Mouse (Mus musculus): ENCODE data around the gene Kdm5a. TPM values are rescaled to one million over a fixed set of nuclear protein-coding genes. Genes with fewer than 3 reads are reported as not detected.

Gene Kdm5a
- total and polyA plus RNA-seq, 2 experiments from 2014 or later, result 23.0 to 23.4 TPM

- Histone ChIP-seq H3K4me2 (ENCODE audit: low read depth, low read length) (no peak overlapping the region), H3K4me3 (ENCODE audit: low read length) (no peak overlapping the region), H3K4me1 (ENCODE audit: insufficient read depth, low read length) (no peaks in the 10 kb centered on the region), H3K36me3 (ENCODE audit: insufficient read depth, low read length) (peaks cover 6% of the 10 kb centered on the region; the same call in 1 of the 2 replicates), H3K27me3 (ENCODE audit: insufficient read depth, low read length) (no peaks in the 10 kb centered on the region), H3K9me3 (ENCODE audit: low read length) (no peaks in the 10 kb centered on the region), H3K27ac (no peak overlapping the region), H3K9ac (replicated peaks; ENCODE audit: low read length) (no peak overlapping the region)
- DNase-seq (ENCODE audit: low spot score) (no peak), ATAC-seq (no peak)
- TF ChIP-seq CTCF (IDR thresholded peaks at IDR 0.05; ENCODE audit: low read depth), result no peak
- 44% methylated on average over 1 of the region's 1 CpGs for WGBS
Measured at GRCm38 (mm10) chr6:120343992-120344391, 19.9 kb upstream of the Kdm5a start.

DNA sequence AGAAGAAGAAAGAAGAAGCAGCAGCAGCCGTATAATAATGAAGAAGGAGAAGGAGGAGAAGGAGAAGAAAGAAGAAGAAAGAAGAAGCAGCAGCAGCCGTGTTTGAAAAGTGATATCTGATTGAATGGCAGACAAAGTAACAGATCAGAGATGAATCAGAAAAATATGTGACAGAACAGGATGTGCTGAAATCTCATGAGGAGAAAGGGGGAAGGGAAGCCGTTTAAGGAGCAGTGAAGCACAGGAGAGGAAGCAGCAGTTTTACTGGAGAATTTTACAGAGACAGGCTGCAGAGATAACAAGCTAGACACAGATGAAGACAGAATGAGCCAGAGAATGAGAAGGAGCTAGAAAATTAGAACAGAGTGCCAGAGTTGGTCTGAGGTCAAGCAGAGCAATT is 14.9 kb upstream of the Kdm5a start:
- no peak overlapping the region for H3K9ac ChIP-seq (replicated peaks; ENCODE audit: low read length)
- DNase-seq (ENCODE audit: low spot score) (no peak), ATAC-seq (no peak)
- no peak overlapping the region for H3K27ac ChIP-seq
- no peaks in the 10 kb centered on the region for H3K27me3 ChIP-seq (ENCODE audit: insufficient read depth, low read length)
- no peak overlapping the region for H3K4me2 ChIP-seq (ENCODE audit: low read depth, low read length)
- 94% methylated on average over 3 of the region's 3 CpGs for WGBS
- no peak for TF ChIP-seq CTCF (IDR thresholded peaks at IDR 0.05; ENCODE audit: low read depth)
- peaks cover 13% of the 10 kb centered on the region; the same call in 1 of the 2 replicates for H3K36me3 ChIP-seq (ENCODE audit: insufficient read depth, low read length)
- H3K4me1 ChIP-seq (ENCODE audit: insufficient read depth, low read length), result no peaks in the 10 kb centered on the region
- H3K4me3 ChIP-seq (ENCODE audit: low read length), result no peak overlapping the region
- no peaks in the 10 kb centered on the region for H3K9me3 ChIP-seq (ENCODE audit: low read length)

GRCm38 (mm10) chr6:120356478-120356877 is 7.4 kb upstream of the Kdm5a start:
- WGBS, result 39% methylated on average over 5 of the region's 5 CpGs
- ATAC-seq, result no peak
- H3K27ac ChIP-seq, result peak overlapping the region; percentile 60; the same call in 1 of the 2 replicates

DNA sequence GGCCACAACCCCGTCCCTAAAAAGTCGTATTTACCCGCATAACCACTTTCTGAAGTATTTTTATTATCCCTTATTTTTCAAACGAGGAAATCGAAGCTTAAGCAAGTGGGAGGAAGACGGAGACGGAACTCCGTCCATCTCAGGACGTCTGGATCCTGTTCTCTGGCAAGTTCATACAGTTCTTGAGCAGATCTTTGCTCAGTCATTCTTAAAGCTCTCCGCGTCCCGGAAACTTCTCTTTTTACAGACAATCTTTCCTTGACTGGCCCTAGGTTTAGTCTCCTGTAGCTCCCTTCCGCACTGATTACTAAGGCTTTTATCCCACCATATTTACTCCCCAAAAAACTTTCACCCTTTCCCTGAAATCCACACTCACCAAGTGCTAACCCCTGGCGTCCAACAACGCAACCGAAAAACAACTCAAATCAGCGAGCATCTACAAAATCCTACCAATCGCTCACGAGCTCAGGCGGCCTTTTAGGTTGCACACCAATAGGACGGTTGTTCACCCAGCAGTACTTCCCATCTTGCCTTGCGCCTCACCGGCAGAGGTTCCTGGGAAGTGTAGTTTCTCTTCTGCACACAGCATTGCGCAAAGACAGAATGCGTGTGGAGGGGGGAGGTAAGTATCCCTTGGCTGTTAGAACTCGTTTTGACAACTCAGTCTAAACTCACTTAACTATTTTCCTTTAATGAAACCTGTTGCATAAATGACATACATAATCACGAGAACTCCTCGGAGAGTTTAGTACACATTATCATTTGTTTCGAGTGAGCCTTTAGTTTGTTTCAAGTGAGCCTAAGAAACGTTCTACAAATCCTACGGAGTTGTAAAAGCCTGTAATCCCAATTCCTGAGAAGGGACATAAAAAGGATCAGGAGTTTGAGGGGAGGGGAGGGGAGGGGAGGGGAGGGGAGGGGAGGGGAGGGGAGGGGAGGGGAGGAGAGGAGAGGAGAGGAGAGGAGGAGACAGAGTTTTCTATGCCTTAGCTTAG is 6.7 kb upstream of the Kdm5a start:
- WGBS, result 2% methylated on average over 31 of the region's 31 CpGs
- DNase-seq (ENCODE audit: low spot score) (peak; percentile 95), ATAC-seq (peak; percentile 99)
- TF ChIP-seq CTCF (IDR thresholded peaks at IDR 0.05; ENCODE audit: low read depth), result peak; percentile 55
- no peaks in the 10 kb centered on the region for H3K27me3 ChIP-seq (ENCODE audit: insufficient read depth, low read length)
- H3K4me3 ChIP-seq (ENCODE audit: low read length), result peak overlapping the region; percentile 43
- H3K9me3 ChIP-seq (ENCODE audit: low read length), result no peaks in the 10 kb centered on the region
- H3K36me3 ChIP-seq (ENCODE audit: insufficient read depth, low read length), result no peaks in the 10 kb centered on the region
- H3K4me2 ChIP-seq (ENCODE audit: low read depth, low read length), result peak overlapping the region; percentile 77
- H3K27ac ChIP-seq, result peak overlapping the region; percentile 60; the same call in 1 of the 2 replicates
- peak overlapping the region; percentile 34 for H3K9ac ChIP-seq (replicated peaks; ENCODE audit: low read length)
- no peaks in the 10 kb centered on the region for H3K4me1 ChIP-seq (ENCODE audit: insufficient read depth, low read length)

More at GRCm38 (mm10) chr6:120356478-120356877, 7.4 kb upstream of the Kdm5a start:
- H3K9me3 ChIP-seq (ENCODE audit: low read length), result no peaks in the 10 kb centered on the region
- no peak for DNase-seq (ENCODE audit: low spot score)
- H3K4me3 ChIP-seq (ENCODE audit: low read length), result peak overlapping the region; percentile 43
- no peaks in the 10 kb centered on the region for H3K36me3 ChIP-seq (ENCODE audit: insufficient read depth, low read length)
- no peaks in the 10 kb centered on the region for H3K4me1 ChIP-seq (ENCODE audit: insufficient read depth, low read length)
- peak overlapping the region; percentile 34 for H3K9ac ChIP-seq (replicated peaks; ENCODE audit: low read length)
- peak overlapping the region; percentile 77 for H3K4me2 ChIP-seq (ENCODE audit: low read depth, low read length)
- H3K27me3 ChIP-seq (ENCODE audit: insufficient read depth, low read length), result no peaks in the 10 kb centered on the region
- no peak for TF ChIP-seq CTCF (IDR thresholded peaks at IDR 0.05; ENCODE audit: low read depth)

DNA sequence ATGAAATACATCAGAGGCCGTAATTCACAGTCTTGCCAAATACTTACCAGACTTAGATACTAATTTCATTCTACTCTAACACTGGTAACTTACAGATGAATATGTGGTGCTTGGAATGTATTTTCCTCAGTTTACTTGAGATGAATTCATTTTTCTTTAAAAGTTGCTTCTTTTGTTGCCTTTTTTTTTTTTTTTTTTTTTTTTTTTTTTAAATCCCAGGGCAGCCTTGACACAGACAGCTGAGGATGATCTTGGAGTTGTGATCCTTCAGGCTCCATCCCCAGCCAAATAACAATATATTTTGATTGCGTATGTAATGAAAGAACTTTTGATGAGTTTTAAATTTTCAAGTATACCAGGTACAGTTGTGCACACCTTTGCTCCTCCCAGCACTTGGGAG is 1.8 kb upstream of the Kdm5a start:
- Histone ChIP-seq H3K27ac (no peak overlapping the region), H3K4me3 (ENCODE audit: low read length) (no peak overlapping the region), H3K4me2 (ENCODE audit: low read depth, low read length) (no peak overlapping the region), H3K4me1 (ENCODE audit: insufficient read depth, low read length) (peaks cover 12% of the 10 kb centered on the region), H3K9ac (replicated peaks; ENCODE audit: low read length) (no peak overlapping the region), H3K9me3 (ENCODE audit: low read length) (no peaks in the 10 kb centered on the region), H3K27me3 (ENCODE audit: insufficient read depth, low read length) (no peaks in the 10 kb centered on the region), H3K36me3 (ENCODE audit: insufficient read depth, low read length) (no peaks in the 10 kb centered on the region)
- ATAC-seq, result no peak
- no peak for DNase-seq (ENCODE audit: low spot score)
- TF ChIP-seq CTCF (IDR thresholded peaks at IDR 0.05; ENCODE audit: low read depth), result no peak
- 95% methylated on average over 2 of the region's 2 CpGs for WGBS

GRCm38 (mm10) chr6:120362774-120363687 is 893 bp upstream of the Kdm5a start:
- peak; percentile 22; the same call in 1 of the 2 replicates for ATAC-seq
- no peak for DNase-seq (ENCODE audit: low spot score)
- H3K27ac ChIP-seq, result peak overlapping the region; percentile 98
- H3K27me3 ChIP-seq (ENCODE audit: insufficient read depth, low read length), result no peaks in the 10 kb centered on the region
- peak overlapping the region; percentile 85 for H3K4me2 ChIP-seq (ENCODE audit: low read depth, low read length)
- H3K9ac ChIP-seq (replicated peaks; ENCODE audit: low read length), result peak overlapping the region; percentile 86
- H3K9me3 ChIP-seq (ENCODE audit: low read length), result no peaks in the 10 kb centered on the region
- no peaks in the 10 kb centered on the region for H3K36me3 ChIP-seq (ENCODE audit: insufficient read depth, low read length)
- H3K4me3 ChIP-seq (ENCODE audit: low read length), result peak overlapping the region; percentile 73
- TF ChIP-seq CTCF (IDR thresholded peaks at IDR 0.05; ENCODE audit: low read depth), result no peak
- WGBS, result 21% methylated on average over 15 of the region's 15 CpGs
- H3K4me1 ChIP-seq (ENCODE audit: insufficient read depth, low read length), result peaks cover 12% of the 10 kb centered on the region

Data from hindbrain, postnatal 0 days (tissue).